Mouse (Mus musculus): ENCODE data around the gene Gm42906. TPM values are rescaled to one million over a fixed set of nuclear protein-coding genes. Genes with fewer than 3 reads are reported as not detected.
A peak's percentile ranks its signal among the peaks of the same experiment; 100 is the strongest.

The Gm42906 gene
- polyA plus RNA-seq, 1 experiment, result not detected

GRCm38 (mm10) chr5:151410006-151410405 is 18.0 kb downstream of the Gm42906 start:
- no peak for DNase-seq (ENCODE audit: low read depth)
- TF ChIP-seq CTCF (IDR thresholded peaks at IDR 0.05; ENCODE audit: borderline replicate concordance, extremely low read depth, insufficient read depth, insufficient read length) (no peak), POLR2A (IDR thresholded peaks at IDR 0.05; ENCODE audit: borderline replicate concordance, extremely low read depth, insufficient read depth, insufficient read length, poor library complexity, severe bottlenecking) (no peak)

GRCm38 (mm10) chr5:151409282-151409681 is 18.7 kb downstream of the Gm42906 start:
- TF ChIP-seq POLR2A (IDR thresholded peaks at IDR 0.05; ENCODE audit: borderline replicate concordance, extremely low read depth, insufficient read depth, insufficient read length, poor library complexity, severe bottlenecking) (no peak), CTCF (IDR thresholded peaks at IDR 0.05; ENCODE audit: borderline replicate concordance, extremely low read depth, insufficient read depth, insufficient read length) (no peak)
- DNase-seq (ENCODE audit: low read depth), result peak; percentile 82

- DNase-seq (ENCODE audit: low read depth), result no peak
- no peak for TF ChIP-seq POLR2A (IDR thresholded peaks at IDR 0.05; ENCODE audit: borderline replicate concordance, extremely low read depth, insufficient read depth, insufficient read length, poor library complexity, severe bottlenecking)
- no peak for TF ChIP-seq CTCF (IDR thresholded peaks at IDR 0.05; ENCODE audit: borderline replicate concordance, extremely low read depth, insufficient read depth, insufficient read length)
Measured at GRCm38 (mm10) chr5:151408124-151408900, 19.7 kb downstream of the Gm42906 start.

GRCm38 (mm10) chr5:151407493-151407892 is 20.5 kb downstream of the Gm42906 start:
- TF ChIP-seq POLR2A (IDR thresholded peaks at IDR 0.05; ENCODE audit: borderline replicate concordance, extremely low read depth, insufficient read depth, insufficient read length, poor library complexity, severe bottlenecking) (no peak), CTCF (IDR thresholded peaks at IDR 0.05; ENCODE audit: borderline replicate concordance, extremely low read depth, insufficient read depth, insufficient read length) (no peak)
- no peak for DNase-seq (ENCODE audit: low read depth)

GRCm38 (mm10) chr5:151406276-151406675 is 21.7 kb downstream of the Gm42906 start:
- no peak for DNase-seq (ENCODE audit: low read depth)
- TF ChIP-seq POLR2A (IDR thresholded peaks at IDR 0.05; ENCODE audit: borderline replicate concordance, extremely low read depth, insufficient read depth, insufficient read length, poor library complexity, severe bottlenecking), result no peak
- no peak for TF ChIP-seq CTCF (IDR thresholded peaks at IDR 0.05; ENCODE audit: borderline replicate concordance, extremely low read depth, insufficient read depth, insufficient read length)

- TF ChIP-seq CTCF (IDR thresholded peaks at IDR 0.05; ENCODE audit: borderline replicate concordance, extremely low read depth, insufficient read depth, insufficient read length), result no peak
- no peak for TF ChIP-seq POLR2A (IDR thresholded peaks at IDR 0.05; ENCODE audit: borderline replicate concordance, extremely low read depth, insufficient read depth, insufficient read length, poor library complexity, severe bottlenecking)
- DNase-seq (ENCODE audit: low read depth), result peak; percentile 87
Measured at GRCm38 (mm10) chr5:151405314-151405903, 22.6 kb downstream of the Gm42906 start.

DNA sequence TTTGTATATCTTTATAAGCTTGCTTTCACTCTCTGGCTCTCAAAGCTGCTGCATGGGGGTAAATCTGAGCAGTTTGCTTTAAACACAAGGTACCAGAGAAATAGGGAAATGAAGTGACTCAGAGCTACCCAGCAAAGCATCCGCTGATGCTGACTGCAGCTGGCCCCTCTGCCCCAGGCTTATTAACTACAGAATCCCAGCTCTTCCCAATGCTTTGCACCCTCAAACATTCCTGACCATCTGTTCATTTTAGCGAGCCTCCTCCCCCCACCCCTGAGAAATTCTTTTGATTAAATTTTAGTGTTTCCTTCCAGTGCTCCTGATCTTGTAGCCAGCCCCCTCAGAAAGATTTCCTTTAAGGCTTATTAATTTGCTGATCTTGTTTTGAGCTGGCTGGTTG is 24.4 kb downstream of the Gm42906 start:
- DNase-seq (ENCODE audit: low read depth), result peak; percentile 76

GRCm38 (mm10) chr5:151400557-151400944 is 27.4 kb downstream of the Gm42906 start:
- TF ChIP-seq CTCF (IDR thresholded peaks at IDR 0.05; ENCODE audit: borderline replicate concordance, extremely low read depth, insufficient read depth, insufficient read length) (no peak), POLR2A (IDR thresholded peaks at IDR 0.05; ENCODE audit: borderline replicate concordance, extremely low read depth, insufficient read depth, insufficient read length, poor library complexity, severe bottlenecking) (no peak)
- DNase-seq (ENCODE audit: low read depth), result no peak

More for the DNA sequence above, 24.4 kb downstream of the Gm42906 start:
- TF ChIP-seq POLR2A (IDR thresholded peaks at IDR 0.05; ENCODE audit: borderline replicate concordance, extremely low read depth, insufficient read depth, insufficient read length, poor library complexity, severe bottlenecking), result no peak
- TF ChIP-seq CTCF (IDR thresholded peaks at IDR 0.05; ENCODE audit: borderline replicate concordance, extremely low read depth, insufficient read depth, insufficient read length), result no peak

- TF ChIP-seq POLR2A (IDR thresholded peaks at IDR 0.05; ENCODE audit: borderline replicate concordance, extremely low read depth, insufficient read depth, insufficient read length, poor library complexity, severe bottlenecking) (no peak), CTCF (IDR thresholded peaks at IDR 0.05; ENCODE audit: borderline replicate concordance, extremely low read depth, insufficient read depth, insufficient read length) (no peak)
- no peak for DNase-seq (ENCODE audit: low read depth)
Measured at GRCm38 (mm10) chr5:151399918-151400556, 27.9 kb downstream of the Gm42906 start.

- no peak for DNase-seq (ENCODE audit: low read depth)
- no peak for TF ChIP-seq POLR2A (IDR thresholded peaks at IDR 0.05; ENCODE audit: borderline replicate concordance, extremely low read depth, insufficient read depth, insufficient read length, poor library complexity, severe bottlenecking)
- TF ChIP-seq CTCF (IDR thresholded peaks at IDR 0.05; ENCODE audit: borderline replicate concordance, extremely low read depth, insufficient read depth, insufficient read length), result no peak
Measured at GRCm38 (mm10) chr5:151396119-151396518, 31.8 kb downstream of the Gm42906 start.

DNA sequence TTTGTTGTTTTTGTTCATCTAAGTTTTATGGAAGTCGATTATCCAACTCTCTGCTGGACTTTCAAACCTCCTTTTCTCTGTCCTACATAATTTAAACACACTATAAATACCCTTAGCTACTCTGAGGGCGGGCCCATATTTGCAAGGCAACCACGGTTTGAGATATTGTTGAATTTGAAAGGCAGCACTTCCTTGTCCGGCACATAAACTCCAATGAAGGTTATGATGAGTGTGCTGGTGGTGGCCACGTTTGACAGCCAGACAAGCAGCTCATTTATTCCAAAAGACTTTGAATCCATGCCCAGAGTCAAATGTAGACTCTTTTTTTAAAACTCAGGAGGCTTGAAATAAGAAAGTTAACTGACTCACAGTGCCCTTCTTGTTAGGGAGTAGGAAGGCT is 33.3 kb downstream of the Gm42906 start:
- TF ChIP-seq CTCF (IDR thresholded peaks at IDR 0.05; ENCODE audit: borderline replicate concordance, extremely low read depth, insufficient read depth, insufficient read length), result no peak
- no peak for TF ChIP-seq POLR2A (IDR thresholded peaks at IDR 0.05; ENCODE audit: borderline replicate concordance, extremely low read depth, insufficient read depth, insufficient read length, poor library complexity, severe bottlenecking)
- DNase-seq (ENCODE audit: low read depth), result no peak

Measured in brain, embryonic 14.5 days (tissue).